Mouse (Mus musculus): ENCODE data around the gene Tle1.

The Tle1 gene

DNA sequence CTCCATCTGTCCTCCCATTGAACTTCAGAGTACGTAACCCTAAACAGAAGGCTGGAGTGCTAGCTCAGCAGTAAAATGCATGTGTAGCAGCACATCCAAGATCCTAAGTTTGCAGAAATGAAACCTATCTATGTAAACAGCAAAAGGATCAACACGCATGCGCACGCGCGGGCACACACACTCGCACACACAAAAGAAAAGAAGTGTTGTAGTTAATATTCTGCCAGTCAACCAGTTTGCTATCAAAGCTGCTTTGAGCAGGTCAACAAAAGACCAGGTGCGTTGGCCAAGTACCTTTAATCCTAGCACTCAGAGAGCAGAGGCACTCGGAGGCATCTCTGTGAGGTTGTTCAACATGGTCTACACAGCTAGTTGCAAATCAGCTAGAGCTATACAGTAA is 35.0 kb downstream of the Tle1 start:
- in situ Hi-C loops (cut with MseI, MboI) = no loop called here

DNA sequence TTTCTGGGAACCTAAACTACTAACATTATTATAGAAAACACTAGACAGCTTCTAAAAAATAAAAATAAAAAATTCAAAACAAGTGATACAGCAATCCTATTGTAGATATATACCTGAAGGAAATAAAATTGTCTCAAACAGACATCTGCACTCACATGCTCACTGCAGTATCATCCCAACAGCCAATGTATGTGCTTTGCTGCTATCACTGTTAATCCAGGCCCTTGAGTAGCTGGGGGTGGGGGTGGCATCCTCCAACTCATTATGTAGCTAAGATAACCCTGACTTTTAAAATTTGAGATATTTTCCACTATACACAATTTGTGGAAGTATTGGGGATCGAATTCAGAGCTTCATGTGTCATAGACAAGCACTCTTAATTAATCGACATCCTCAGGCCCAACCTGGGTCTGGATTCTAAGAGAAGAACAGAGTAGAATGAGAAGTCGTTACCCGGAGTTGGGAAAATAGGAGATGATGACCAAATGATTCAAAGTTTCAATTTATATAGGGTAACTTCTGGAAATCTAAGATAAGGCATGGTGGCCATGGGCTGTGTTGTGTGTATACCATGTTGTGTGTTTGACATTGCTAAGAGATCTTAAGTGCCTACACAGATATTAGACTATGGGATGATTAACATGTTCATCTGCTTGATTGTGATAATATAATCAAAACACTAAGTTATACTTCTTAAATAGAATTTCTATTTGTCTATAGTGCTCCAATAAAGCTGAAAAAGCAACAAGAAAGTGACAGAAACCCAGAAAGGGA is 38.1 kb downstream of the Tle1 start:
- in situ Hi-C loops (cut with MseI, MboI) = no loop called here

DNA sequence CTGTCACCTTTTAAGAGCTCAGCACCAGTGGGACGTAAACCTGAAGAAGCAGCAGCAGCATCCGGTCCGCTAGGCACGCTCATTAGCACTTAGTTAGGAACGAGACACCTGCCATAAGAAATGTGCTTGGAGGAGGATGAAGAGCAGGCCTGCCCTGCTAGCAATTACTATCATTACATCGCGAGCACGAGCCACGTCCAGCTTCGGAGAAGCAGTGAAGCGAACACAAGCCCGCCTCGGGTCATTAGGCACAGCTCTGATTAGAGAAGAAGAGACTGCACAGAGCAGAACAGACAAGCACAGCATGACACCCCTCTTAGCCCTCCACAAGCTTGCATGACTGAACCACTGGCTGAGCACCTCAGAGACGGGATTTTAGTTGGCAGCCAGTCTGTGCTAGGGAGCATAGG is 40.6 kb downstream of the Tle1 start:
- in situ Hi-C loops (cut with MseI, MboI) = no loop called here

DNA sequence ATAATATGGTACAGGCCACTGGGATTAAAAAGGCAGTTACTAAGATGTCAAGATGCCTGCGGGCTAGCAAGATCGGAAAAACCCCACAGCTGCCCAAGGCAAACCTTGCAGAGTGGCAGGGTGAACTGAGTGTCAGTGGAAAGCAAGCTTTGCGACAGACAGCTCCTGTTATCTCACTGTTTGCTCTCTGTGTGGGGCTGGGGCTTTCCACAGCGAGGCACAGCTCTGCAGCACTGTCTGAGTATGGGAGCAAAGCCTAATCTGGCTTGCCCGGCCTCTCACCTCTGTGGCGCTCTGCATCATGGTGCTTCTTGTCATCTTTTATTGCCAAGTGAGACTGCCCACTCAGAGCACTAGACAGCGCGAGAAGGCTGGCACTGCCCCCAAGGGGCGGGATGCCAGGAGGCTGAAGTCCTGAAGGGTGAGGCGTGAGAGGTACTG is 42.8 kb downstream of the Tle1 start:
- in situ Hi-C loops (cut with MseI, MboI) = no loop called here

DNA sequence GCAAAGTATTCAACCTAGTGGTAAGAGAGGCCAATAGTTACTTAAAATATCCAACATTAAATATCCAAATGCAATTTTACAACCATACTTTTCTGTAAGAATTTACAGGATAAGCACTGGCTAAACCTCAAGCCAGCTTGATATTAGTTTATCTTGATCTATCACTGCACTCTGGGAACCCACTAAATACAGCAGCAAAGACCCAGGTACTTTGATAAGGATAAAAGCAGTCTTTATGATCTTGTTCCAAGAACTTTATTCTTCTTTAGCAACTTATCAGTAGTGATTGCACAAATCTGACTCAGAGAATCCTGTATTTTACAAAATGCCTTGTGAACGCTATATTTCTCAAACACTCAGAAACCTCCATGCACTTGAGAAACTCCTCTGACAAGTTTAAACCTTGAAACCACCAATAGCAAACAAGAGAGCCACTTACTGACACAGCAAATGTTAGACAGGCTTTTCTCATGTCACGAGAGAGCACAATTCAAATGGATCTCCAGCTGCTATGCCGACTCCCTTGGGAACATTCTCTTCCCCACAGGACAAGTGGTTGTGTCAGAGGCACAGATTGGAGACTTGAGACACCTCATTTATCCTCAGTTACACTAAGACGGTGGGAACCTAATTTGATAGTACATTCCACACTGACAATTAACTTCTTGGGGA is 50.1 kb downstream of the Tle1 start:
- in situ Hi-C loops (cut with MseI, MboI) = no loop called here

DNA sequence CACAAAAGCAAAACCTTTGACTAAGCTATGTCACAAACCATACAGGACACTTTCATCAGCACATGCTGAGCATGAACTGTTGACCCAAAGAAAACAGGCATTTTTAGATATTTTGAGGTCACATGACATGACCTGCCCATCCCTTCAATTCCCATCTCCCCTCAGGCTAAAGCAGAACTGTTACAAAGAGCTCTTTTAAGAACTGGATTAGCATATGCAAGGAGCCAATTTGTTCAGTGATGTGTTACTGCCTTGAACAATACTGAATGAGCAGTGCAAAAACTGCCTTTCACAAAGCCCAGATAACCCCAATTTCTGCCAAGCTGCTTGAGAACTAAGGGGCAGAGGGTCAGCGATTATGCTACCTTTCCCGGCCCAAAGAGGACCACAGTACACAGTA is 54.7 kb downstream of the Tle1 start:
- in situ Hi-C loops (cut with MseI, MboI) = no loop called here

DNA sequence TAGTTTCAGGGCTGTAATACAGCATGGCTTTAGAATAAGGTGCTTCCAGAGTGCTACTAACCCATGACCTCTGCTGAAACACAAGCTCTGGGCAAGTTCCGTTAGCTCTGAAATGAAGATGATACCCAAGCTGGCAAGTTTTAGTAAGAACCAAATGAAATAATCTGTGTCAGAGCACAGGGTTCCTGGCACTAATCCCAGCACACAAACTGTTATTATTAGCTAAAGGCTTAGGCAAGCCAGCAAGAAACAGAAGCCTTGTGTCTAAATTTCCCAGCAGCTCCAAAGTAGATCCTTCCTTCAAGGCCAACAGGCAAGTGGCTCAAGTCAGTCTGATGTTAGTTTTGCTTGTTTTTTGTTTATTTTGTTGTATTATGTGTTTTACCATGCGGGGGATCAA is 56.2 kb downstream of the Tle1 start:
- in situ Hi-C loops (cut with MseI, MboI) = no loop called here

DNA sequence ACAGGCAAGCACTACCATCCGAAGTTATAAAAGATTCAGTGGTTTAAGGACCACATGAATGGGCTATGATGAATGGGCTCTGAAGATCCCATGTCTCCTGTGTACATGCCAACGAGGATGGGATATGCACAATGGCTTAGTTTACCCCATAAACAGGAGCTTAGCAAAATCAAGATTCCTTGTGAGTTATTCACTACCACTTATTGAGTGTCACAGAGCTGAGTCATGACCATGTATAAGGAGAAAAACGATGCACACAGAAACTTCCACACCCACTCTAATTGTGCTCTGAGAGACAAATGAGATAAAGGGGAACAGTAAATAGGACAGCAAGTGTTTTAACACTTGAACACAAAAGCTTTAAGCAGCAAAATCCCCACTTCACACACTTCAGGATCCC is 60.0 kb downstream of the Tle1 start:
- in situ Hi-C loops (cut with MseI, MboI) = no loop called here

DNA sequence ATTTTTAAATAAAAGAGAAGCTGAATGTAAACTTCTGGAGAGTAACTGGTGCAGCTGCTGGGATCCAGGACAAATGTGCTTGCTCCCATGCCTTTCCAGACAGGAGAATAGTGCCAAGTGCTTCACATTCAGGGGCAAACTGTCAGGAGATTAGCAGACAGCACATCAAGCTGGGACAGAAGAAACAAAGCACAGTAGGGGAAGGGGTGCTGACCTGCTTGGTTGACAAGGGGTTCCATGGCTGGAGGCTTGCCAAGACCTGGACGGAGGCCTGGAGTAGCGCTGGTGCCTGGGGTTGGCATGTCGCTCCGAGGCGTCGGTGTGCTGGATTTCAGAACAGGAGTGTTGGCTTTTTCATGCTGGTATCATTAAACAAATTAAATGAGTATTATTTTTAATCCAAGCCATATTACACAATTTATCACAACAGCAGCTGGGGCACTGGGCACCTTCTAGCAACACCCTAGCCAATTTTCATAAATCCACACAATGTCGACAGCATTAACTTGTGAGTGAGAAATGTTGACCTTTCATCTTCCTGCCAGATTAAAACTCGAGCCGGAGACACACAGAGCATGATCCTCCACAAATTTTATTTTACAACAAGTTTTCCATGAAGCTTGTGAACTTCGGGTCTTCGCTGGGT is 61.1 kb downstream of the Tle1 start:
- in situ Hi-C loops (cut with MseI, MboI) = no loop called here

DNA sequence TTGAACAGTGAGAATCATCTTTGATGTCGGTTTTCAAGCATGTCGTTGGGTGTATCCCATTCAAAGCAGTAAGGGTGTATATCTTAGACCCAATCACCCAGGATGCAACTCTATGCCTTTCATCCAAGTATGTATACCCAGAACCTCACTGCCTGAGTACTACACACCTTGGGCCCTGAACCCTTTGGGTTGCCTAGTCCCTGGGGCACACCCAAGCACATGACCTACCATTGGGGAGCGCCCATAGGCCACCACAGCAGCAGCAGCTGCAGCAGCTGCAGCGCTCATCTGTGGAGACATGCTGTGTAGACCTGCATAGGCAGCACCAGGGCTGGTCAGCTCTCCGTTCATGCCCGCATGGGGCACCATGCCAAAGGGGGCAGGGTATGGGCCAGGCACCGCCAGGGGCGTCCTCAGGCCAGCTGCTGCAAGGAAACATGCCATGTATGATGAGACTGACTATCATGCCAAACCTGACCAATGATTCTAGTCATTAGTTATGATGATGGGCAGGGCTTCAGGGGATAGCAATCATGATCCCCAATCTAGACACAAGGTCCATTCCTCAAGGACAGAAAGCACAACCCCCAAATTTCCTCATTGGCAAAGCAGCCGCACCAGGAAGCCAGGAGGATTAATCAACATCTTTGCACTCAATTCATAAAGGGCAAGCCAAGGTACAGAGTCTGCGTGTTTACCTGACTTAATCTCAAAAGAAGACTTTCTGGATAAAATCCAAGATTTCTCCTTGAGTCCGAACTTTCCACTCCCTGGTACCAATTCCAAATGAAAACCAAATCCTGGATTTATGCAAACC is 62.2 kb downstream of the Tle1 start:
- in situ Hi-C loops (cut with MseI, MboI) = no loop called here

DNA sequence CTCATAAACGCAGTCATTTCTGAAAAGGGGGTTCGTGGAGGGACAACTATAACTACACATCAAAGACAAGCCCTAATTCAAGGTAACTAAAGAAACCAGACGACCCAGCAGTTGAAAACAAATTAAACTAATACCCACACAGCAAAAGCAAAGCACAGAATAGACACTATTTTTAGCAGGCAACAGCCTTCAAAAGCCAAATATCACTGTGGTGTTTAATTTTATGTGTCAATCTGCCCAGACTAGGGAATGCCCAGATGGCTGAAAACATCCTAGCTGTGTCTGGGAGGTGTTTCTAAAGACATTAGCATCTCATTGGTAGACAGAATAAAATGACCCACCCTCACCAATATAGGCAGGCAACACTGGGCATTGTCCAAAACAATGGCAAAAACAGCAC is 68.1 kb downstream of the Tle1 start:
- in situ Hi-C loops (cut with MseI, MboI) = no loop called here

DNA sequence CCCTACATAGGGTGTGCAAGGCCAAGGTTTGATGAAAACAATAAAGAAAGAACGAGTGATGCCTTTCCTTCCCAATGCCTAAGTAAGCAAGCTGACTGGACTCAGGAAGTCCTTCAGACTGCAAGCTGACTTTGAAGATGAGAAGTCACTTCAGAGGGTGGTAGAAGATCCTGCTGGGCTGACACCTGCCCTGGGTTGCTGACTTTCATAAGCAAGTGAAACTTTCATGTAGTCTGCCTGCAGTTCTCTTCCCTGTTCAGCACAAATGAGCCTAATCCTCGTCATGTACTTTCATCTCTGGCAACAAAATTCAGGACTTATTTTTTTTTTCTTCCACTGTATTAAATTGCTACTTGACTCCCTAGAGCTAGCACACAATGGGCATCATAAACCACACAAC is 73.1 kb downstream of the Tle1 start:
- in situ Hi-C loops (cut with MseI, MboI) = no loop called here

DNA sequence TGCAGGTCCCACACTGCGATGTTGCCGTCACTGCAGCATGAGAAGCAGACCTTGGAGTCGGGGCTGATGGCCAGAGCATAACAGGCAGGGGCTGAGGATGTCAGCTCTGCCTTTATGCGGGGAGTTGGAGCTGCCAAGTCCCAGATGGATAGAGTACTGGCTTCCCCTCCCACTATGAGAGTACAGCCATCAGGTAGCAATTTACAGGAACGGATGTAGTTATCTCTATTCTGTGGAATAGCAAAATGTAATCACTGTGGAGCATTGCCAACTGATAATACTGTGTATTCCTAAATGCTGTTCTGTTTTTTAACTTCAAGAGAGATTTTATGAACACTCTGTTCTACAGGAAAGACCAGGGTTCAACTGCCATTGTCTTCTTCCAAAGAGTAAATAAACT is 75.9 kb downstream of the Tle1 start:
- in situ Hi-C loops (cut with MseI, MboI) = no loop called here

DNA sequence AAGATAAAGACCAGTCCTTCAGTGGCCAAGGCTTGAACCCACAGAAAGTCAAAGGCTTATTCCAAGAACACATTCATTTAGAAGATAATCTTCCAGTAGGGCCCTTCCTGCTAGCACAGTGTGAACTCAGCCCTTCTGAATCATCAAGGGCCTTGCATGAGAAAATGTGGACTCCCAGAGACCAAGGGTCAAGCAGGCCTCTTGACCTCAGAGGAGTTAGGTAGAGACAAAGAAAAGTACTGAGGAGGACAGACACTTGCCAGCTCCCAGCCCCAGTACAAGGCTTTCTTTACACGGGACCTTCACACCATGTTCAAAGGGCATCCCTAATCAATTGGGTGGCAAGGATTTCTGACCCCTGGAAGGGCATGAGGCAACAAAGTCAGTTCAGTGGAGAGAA is 77.9 kb downstream of the Tle1 start:
- in situ Hi-C loops (cut with MseI, MboI) = no loop called here

DNA sequence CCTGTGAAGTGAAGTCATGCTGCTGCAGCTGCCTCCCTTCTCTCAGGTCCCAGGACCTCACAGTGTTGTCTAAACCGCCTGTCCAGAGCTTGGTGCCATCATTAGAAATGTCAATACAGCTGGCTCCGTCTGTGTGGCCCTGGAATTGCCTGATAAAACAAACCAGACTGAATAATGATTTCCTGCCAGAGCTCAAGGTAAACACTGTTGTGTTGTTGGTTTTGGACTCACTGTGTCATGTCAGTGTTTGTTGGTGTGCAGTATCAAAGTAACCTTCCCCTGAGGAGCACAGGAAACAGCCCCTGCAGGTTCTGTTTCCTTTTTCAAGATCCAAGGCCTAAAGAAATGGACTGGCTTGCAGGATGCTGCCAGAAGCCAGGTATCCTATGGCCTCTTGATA is 78.4 kb downstream of the Tle1 start:
- in situ Hi-C loops (cut with MseI, MboI) = no loop called here

DNA sequence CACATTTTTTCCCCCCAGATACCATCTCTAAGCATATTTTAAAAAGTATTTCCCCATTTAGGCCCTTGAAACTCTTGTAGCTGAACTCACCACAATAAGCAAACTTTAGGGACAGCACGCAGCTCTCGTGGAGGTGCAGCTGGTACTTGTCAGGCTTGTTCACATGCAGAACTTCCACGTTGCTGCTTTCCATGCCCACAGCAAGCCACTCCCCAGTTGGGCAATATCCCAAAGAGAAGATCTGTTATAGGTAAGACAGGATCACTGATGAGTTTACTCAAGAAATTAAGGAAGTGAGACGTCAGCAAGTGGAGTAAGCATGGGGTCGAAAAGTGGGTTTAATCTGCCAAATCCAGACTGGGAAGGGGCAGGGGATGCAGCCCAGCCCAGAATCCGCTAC is 80.7 kb downstream of the Tle1 start:
- in situ Hi-C loops (cut with MseI, MboI) = no loop called here

DNA sequence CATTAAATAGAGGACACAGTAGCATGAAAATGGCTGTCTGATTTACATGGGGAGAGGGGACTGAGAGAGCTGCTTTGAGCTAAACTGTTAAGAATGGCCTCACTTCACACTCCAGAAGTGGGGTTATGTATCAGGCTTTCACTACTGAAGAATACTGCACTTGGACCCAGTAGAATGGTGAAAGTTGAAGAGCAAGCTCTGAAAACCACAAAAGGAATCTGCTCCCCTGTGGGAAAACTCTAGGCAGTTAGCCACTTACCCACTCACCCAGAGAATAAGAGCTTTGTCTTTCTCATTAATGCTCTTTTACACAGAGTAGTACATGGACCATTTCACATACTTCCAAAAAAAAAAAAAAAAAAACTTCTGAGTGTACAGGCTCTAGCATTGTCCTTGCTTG is 95.0 kb downstream of the Tle1 start:
- in situ Hi-C loops (cut with MseI, MboI) = no loop called here

DNA sequence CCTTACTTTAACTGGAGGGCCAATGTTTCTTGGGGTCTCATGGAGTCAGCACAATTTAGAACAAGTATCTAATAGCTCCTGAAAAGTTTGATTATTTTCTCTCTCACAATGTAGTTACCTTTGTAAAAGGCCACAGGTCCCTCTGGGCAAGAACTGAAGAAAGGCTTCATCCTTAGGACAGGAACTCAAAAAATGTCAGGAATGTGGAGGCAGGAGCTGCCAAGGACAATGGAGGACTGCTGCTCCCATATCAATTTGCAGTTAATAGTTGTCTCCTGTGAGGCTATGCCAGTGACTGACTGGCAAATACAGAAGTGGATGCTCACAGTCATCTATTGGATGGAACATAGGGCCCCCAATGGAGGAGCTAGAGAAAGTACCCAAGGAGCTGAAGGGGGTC is 96.5 kb downstream of the Tle1 start:
- in situ Hi-C loops (cut with MseI, MboI) = no loop called here

DNA sequence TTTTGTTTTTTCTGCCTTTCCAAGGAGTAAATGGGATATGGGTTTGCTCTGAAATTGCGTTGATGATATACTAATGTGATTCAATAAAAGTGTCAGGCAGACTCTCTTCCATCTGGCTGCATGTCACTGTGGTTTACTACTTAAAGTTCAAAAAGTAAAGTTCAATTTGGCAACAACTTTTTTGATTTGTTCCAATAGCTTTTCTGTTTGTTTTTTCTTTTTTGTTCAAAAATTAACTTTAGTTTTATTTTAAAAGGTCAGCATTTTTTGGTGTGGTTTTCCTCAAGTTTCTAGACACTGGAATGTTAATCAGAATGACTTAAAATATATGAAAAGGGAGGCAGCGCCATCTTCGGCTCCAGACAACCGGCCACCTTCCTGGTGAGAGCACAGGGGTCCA is 112.9 kb downstream of the Tle1 start:
- in situ Hi-C loops (cut with MseI, MboI) = no loop called here

DNA sequence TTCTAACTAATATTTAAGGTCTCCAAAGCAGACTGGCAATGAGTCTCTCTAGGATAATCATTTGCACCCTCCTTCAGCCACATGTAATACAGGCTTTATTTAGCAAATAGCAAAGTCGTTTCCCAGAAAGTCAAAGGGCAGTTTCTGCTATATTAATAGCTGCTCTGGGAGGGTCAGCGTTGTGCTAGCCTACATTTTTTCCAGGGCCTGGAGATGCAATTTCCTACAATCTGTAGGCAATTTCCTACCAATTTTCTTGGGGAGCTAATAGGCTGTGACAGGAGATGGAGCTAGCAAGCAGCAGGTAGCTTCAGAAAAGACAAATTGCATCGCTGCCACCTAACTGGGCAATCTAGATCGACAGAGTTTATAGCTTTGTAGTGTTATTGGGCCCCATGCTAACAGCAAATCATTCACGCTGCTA is 131.6 kb downstream of the Tle1 start:
- in situ Hi-C loops (cut with MseI, MboI) = no loop called here

DNA sequence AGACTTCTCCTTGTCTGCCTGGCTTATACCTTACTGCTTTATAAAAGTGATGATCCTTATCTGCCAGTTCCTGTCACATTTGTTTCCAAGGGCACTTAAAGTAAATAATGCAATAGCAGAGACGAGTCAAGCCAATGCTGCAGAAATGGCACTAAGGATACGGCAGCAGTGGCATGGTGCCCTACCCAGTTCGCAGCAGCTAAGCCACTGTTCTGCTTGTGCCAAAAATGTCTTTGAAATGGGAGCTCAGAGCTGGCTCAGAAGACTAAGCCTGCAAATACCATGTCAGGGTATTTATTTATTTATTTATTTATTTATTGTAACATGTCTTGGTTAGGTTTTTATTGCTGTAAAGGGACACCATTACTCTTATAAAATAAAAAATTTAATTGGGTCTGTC is 132.8 kb downstream of the Tle1 start:
- in situ Hi-C loops (cut with MseI, MboI) = no loop called here

Data from mouse trophoblast stem cell (cell line).